Mouse (Mus musculus): ENCODE data around the gene Aldh3a2. TPM values are rescaled to one million over a fixed set of nuclear protein-coding genes. Genes with fewer than 3 reads are reported as not detected.

Gene Aldh3a2
- polyA plus RNA-seq (2014; fragmentation: Illumina TruSeq; extraction: RNeasy Lipid Tissue Mini Kit (QIAGEN cat#74804); ENCODE audit: low read depth, low replicate concordance) = 27.5 TPM

GRCm38 (mm10) chr11:61266551-61267533 lies at the start of gene Aldh3a2:
TSS of gene Aldh3a2 (minus strand) at chr11:61267464.

GRCm38 (mm10) chr11:61207487-61208246 lies 59.6 kb downstream of the Aldh3a2 start, which contains the start of gene Aldh3a1:
TSS of gene Aldh3a1 (plus strand) at chr11:61207537.

GRCm38 (mm10) chr11:61174821-61175658 lies 92.2 kb downstream of the Aldh3a2 start, which contains the start of gene Usp22:
TSS of gene Usp22 (minus strand) at chr11:61175055.

Other genes with a start within 250 kb of the Aldh3a2 start
- 21.0 TPM for gene Kcnj12, start 244.9 kb downstream of the Aldh3a2 start, polyA plus RNA-seq (2014; fragmentation: Illumina TruSeq; extraction: RNeasy Lipid Tissue Mini Kit (QIAGEN cat#74804); ENCODE audit: low read depth, low replicate concordance)
- 0.47 TPM for gene Tnfrsf13b, start 140.7 kb downstream of the Aldh3a2 start, polyA plus RNA-seq (2014; fragmentation: Illumina TruSeq; extraction: RNeasy Lipid Tissue Mini Kit (QIAGEN cat#74804); ENCODE audit: low read depth, low replicate concordance)
- gene Usp22, start 92.4 kb downstream of the Aldh3a2 start, polyA plus RNA-seq (2014; fragmentation: Illumina TruSeq; extraction: RNeasy Lipid Tissue Mini Kit (QIAGEN cat#74804); ENCODE audit: low read depth, low replicate concordance) = 19.3 TPM
- gene Aldh3a1, start 59.9 kb downstream of the Aldh3a2 start, polyA plus RNA-seq (2014; fragmentation: Illumina TruSeq; extraction: RNeasy Lipid Tissue Mini Kit (QIAGEN cat#74804); ENCODE audit: low read depth, low replicate concordance) = 1.2 TPM
- gene Slc47a2, start 75.4 kb upstream of the Aldh3a2 start, polyA plus RNA-seq (2014; fragmentation: Illumina TruSeq; extraction: RNeasy Lipid Tissue Mini Kit (QIAGEN cat#74804); ENCODE audit: low read depth, low replicate concordance) = not detected
- gene Slc47a1, start 110.9 kb upstream of the Aldh3a2 start, polyA plus RNA-seq (2014; fragmentation: Illumina TruSeq; extraction: RNeasy Lipid Tissue Mini Kit (QIAGEN cat#74804); ENCODE audit: low read depth, low replicate concordance) = 69.0 TPM
- gene Rnf112, start 186.7 kb upstream of the Aldh3a2 start, polyA plus RNA-seq (2014; fragmentation: Illumina TruSeq; extraction: RNeasy Lipid Tissue Mini Kit (QIAGEN cat#74804); ENCODE audit: low read depth, low replicate concordance) = 0.18 TPM
- 24.1 TPM for gene Mfap4, start 218.0 kb upstream of the Aldh3a2 start, polyA plus RNA-seq (2014; fragmentation: Illumina TruSeq; extraction: RNeasy Lipid Tissue Mini Kit (QIAGEN cat#74804); ENCODE audit: low read depth, low replicate concordance)
- 7.8 TPM for gene Mapk7, start 226.9 kb upstream of the Aldh3a2 start, polyA plus RNA-seq (2014; fragmentation: Illumina TruSeq; extraction: RNeasy Lipid Tissue Mini Kit (QIAGEN cat#74804); ENCODE audit: low read depth, low replicate concordance)
- 7.1 TPM for gene B9d1, start 237.7 kb upstream of the Aldh3a2 start, polyA plus RNA-seq (2014; fragmentation: Illumina TruSeq; extraction: RNeasy Lipid Tissue Mini Kit (QIAGEN cat#74804); ENCODE audit: low read depth, low replicate concordance)

All from heart, adult 10 weeks (tissue).